Mouse (Mus musculus): ENCODE measurements around the gene Oscar.
A peak's percentile ranks its signal among the peaks of the same experiment; 100 is the strongest.
"Not testable (repeated sequence)": the region's sequence is repeated elsewhere in the genome, so short reads cannot be mapped to it uniquely, and the experiment has no call there.

Gene Oscar

DNA sequence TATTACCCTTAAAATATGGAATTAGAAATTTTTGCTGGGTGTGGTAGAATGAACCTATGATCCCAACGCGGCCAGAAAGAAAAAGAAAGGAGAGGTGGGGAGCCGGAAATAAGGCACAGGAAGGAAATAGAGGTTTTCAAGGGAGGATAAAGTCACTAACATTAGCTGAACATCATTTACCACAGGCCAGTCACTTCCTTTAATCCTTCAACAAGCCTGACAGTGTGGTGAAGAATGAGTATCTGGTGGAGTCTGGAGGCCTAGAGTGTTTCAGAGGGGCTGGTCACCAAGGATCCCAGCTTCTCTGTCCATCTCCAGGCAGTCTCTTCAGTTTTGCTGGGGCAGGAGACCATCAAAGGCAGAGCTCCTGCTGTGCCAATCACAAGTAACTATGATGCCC, 5.5 kb downstream of the Oscar start:
- DNase-seq (ENCODE audit: low read depth, low spot score), result no peak

DNA sequence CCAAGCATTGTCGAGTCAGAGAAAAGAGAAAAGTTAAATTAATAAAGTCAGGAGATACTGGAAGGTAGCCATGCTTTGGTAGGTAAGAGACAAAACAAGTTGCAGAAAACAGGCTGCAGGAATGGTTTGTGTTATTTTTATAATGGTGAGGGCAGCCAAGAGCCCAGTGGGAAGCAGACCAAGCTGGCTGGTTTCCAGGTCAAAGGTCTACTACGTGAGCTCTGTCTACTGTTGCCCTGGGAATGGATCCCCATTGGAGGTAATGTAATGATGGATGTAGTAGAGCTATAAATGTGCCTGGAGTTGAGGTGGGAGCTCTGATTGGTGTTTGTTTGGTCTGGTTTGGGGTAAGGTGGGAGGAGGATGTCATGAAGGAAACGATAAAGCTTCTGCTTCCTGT, 6.9 kb downstream of the Oscar start:
- DNase-seq (ENCODE audit: low read depth, low spot score), result peak; percentile 68

DNA sequence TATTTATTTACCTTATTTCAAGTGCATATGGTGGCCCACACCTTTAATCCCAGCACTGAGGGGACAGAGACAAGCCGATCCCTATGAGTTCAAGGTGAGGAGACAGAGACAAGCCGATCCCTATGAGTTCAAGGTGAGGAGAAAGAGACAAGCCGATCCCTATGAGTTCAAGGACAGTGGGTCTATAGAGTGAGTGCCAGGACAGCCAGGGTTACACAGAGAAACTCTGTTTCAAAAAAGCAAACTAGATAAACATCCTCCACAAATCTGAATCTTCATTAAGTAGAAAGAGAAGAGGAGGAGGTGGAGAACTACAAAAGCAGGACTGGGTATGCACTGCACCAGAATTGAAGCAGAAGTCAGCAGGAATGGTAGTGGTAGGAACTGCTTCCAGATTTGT, 7.3 kb downstream of the Oscar start:
- DNase-seq (ENCODE audit: low read depth, low spot score), result no peak

DNA sequence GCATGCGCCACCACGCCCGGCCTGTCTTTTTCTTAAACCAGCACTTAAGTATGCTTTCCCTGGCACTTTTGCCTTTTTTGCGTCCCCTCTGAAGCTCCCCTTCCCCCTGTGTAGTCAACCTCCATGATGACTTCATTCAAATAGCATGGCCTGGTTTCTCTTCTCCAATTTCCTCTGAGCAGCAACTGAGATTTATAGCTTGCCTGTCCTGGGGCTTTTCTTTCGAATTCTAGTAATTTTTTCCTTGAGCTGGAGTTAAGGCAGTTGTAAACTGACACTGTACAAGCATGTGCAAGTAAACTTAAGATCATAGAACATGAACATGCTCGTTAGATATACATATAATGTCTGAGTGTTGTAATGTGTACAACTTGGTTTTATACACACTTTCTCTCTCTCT, 8.6 kb downstream of the Oscar start:
- no peak for DNase-seq (ENCODE audit: low read depth, low spot score)

DNA sequence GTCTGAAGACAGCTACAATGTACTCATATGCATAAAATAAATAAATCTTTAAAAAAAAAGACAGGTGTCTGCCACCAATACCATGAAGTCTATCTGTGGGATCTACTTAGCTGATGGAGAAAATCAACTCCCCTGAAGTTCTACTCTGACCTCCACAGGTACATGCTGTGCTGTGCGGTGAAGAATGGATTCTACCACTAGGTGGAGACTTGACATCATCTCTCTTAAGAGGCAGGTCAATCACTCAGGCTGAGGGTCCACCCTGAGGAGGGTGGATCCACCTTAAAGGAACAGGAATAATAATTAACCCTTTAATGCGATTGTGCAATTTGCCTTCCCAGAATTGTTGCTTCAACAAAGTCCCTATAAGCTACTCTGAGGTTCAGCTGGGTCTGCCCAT, 9.2 kb downstream of the Oscar start:
- DNase-seq (ENCODE audit: low read depth, low spot score), result no peak

DNA sequence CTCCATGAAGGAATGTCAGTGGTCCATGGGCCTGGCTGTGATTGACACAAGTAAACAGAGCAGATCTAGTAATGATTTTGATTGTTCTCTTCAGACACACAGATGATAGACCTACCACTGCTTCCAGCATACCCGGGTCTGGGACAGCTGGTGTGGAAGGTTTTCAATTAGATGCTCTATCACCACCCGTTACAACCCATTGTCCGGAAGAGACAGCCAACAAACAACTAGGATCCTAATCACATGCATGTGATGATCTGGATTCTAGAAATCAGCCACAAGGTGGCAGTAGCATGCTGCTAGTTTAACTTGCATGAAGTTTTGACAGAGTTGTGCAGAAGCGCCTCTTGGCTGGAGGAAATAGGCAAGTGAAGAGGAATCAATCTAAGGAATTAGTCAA, 14.8 kb downstream of the Oscar start:
- peak; percentile 44 for DNase-seq (ENCODE audit: low read depth, low spot score)

DNA sequence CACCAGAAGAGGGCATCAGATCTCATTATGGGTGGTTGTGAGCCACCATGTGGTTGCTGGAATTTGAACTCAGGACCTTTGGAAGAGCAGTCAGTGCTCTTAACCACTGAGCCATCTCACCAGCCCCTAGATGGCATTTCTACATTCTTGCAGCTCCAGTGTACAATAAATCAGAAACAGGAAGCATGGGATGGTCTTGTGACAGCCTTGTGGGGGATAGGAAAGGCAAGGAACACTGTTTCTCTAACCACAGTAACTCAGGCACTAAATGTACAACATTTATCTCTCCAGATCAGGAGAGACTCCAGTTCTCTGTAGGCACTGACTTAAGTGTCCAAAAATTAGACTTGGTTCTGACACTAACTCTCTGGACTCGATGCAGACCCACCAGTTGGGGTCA, 18.2 kb downstream of the Oscar start:
- DNase-seq (ENCODE audit: low read depth, low spot score), result not testable (repeated sequence)

DNA sequence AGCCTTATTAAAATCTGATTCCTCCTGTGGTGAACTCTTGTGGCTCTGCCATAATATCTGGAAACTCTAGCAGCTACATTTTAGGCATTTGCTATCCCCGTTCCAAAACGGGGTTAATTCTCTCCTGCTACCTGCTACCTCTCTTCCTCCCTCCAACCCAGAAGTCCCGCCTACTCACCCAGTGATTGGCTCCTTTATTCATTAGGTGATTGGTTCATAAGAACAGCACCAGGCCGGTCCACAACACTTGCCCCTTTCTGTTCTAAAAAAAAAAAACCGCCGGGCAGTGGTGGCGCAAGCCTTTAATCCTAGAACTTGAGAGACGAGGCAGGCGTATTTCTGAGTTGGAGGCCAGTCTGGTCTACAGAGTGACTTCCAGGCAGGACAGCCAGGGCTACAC, 20.8 kb downstream of the Oscar start:
- no peak for DNase-seq (ENCODE audit: low read depth, low spot score)

DNA sequence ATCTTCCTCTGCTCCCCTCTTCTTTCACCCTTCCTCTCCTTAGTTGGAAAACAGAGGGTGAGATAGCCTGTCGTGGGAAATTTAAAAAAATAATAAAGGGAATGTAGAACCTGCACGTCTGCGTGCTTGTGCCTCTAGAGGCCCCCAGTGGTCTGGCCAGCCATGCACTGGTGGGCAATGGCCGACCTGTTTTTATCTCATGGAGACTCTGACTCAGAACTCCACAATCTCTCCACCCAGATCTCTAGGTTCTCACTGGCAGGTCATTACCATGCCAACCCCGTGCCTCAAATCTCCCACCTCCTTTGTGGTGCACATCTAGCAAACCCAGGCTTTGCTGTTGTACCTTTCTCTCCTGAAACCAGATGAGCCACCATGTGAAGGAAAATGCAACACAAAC, 21.3 kb downstream of the Oscar start:
- DNase-seq (ENCODE audit: low read depth, low spot score), result no peak

DNA sequence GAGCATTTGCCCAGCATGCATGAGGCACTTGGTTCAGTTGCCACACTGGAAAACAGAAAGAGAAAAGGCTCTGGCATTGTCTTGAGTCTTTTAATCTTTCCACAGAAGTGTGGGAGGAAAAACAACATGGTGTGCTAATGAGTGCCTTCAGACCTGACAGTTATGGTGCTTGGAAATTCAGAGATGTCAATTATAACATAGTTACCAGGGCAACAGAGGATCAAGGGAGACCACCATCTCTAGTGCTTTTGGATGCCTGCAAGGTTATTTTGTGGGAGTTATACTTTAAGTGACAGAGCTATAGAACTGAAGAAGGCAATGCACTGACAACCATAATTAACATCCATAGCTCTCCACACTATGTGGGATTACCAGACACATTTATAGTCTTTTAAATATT, 22.1 kb downstream of the Oscar start:
- DNase-seq (ENCODE audit: low read depth, low spot score), result no peak

DNA sequence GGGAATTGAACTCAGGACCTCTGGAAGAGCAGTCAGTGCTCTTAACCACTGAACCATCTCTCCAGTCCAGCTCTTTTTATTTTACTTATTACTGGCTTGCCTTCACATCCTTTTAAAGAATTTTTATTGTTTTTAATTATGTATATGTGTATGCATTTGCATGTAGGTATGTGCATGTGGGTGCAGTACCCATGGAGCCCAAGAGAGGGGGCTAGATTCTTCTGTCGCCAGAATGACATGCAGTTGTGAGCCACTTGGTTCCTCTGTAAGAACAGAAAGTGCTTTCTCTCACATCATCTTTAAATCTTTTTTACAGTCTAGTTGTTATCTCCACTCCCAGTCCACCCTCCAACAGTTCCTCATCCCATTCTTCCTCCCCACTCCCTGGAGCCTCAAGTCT, 24.4 kb downstream of the Oscar start:
- no peak for DNase-seq (ENCODE audit: low read depth, low spot score)

DNA sequence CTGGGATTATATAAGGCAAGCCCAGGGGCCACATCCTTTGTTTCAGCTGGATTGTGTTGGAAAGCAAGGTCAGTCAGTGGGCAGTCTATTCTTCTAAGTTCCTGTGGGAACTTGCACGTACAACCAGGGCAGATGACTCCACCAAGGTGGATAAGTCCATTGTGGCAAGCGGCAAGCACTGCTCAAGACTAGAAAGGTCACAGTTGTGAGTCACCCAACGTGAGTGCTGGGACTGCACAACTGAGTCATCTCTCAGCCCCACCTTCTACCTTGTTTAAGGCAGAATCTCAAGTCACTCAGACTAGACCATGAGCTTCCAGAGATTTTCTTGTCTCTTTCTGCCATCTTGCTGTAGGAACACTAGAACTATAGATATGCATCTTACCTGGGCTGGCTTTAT, 25.4 kb downstream of the Oscar start:
- no peak for DNase-seq (ENCODE audit: low read depth, low spot score)

DNA sequence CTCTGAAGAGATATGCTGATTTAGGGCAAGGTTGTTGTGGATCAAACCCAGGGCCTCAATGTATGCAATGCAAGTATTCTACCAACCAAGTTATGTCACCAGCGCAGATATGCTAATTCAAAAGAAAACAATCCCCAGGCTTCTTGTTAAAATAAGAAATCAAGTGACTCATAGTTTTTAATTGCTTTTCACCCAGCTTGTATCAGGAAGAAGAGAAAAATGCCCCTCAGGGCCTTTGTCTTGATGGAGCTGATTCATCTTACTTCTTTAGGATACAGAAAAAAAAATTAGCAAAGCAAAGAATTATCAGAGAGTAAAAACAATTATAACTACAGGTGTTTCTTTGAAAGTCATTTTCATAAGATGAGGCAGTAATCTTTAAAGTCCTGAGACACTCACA, 28.7 kb downstream of the Oscar start:
- DNase-seq (ENCODE audit: low read depth, low spot score), result no peak

DNA sequence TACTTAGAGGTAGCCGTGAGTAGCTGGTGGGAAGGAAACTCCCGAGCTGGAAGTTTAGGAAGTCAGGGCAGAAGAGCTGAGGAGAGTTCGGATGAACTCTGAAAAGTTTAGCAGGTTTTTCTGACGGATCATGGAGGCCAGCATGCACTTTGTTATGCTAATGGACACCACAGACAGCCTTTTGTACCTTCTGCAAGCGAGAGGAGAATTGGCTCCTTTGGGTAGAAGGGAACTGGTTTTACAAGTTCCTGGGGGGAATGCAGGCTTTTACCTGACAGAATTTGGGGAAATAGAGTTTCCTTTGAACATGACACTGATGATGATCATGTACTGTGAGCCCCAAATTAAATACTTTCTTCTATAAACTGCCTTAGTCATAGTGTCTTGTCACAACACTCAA, 29.7 kb downstream of the Oscar start:
- no peak for DNase-seq (ENCODE audit: low read depth, low spot score)

DNA sequence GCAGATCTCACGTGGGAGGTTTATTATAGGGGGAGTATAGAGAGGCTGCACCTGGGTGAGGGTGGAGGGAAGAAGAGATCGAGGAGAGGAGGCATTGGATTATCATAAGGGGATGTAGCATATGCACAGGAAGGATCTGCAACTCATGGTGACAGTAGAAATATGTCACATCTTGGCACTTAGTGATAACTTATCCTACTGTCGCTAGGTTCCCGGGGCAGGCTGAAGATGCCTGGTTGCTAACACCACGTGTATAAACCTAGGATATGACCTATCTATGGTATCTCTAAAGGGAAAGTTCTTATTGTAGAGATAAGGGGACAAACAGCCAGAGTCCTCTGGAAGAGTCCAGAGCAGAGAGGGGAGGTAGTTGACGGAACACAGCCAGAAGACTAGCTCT, 30.2 kb downstream of the Oscar start:
- no peak for DNase-seq (ENCODE audit: low read depth, low spot score)

DNA sequence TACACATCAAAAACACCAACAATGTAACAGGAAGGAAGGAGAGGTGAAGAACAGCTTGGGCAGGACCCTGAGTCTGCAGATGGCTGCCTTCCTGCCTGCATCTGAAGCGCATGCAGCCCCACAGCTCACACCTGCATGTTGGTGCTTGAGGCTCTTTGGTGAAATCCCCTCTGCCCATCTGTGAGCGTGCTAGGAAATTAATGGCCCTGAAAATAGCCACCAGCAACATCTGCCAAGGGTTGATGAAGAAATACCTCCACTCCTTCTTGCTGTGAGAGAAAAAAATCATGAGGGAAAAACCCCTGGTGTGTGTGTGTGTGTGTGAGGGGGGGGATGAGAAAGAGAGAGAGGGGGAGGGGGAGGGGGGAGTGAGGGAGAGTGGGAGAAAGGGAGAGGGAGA, 35.9 kb downstream of the Oscar start:
- no peak for DNase-seq (ENCODE audit: low read depth, low spot score)

DNA sequence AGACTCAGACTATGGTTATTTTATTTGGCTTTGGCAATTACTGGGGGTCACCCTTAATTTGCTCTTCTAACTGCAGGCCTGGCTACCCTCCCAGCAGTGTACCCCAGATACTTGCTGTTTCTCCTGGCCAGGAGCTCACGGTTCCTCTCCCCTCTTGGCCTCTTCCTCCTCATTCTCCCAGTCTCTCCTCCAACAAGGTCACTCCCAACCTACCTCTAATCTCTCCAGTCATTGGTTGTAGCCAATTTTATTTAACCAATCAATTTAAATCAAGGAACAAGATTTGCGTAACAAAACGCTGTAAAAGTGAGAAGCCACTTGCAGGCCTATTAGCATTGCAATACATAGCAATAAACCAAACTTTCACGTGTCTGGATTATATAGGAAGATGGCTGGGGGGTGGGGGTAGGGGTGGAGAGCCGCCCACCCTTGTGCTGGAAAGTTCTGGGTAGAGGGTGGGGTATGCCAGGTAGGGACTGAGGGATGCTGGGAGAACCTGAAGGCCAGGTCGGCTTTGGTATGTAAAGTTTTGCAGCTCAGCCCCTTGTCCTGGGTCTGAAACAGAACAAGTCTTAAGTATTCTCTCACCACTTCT, 36.9 kb downstream of the Oscar start:
- DNase-seq (ENCODE audit: low read depth, low spot score), result no peak

DNA sequence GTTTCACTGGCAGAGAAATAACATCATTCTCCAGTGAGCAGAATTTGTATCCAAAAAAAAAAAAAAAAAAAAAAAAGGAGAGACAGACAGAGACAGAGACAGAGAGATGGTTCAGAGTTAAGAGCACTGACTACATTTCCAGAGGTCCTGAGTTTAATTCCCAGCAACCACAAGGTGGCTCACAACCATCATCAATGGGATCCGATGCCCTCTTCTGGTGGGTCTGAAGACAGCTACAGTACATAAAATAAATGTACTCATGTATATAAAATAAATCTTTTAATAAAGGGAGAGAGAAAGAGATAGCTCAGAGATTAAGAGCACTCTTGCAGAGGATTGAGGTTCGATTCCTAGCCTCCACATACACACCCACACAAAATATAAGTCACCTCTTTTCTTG, 37.8 kb downstream of the Oscar start:
- DNase-seq (ENCODE audit: low read depth, low spot score), result no peak

DNA sequence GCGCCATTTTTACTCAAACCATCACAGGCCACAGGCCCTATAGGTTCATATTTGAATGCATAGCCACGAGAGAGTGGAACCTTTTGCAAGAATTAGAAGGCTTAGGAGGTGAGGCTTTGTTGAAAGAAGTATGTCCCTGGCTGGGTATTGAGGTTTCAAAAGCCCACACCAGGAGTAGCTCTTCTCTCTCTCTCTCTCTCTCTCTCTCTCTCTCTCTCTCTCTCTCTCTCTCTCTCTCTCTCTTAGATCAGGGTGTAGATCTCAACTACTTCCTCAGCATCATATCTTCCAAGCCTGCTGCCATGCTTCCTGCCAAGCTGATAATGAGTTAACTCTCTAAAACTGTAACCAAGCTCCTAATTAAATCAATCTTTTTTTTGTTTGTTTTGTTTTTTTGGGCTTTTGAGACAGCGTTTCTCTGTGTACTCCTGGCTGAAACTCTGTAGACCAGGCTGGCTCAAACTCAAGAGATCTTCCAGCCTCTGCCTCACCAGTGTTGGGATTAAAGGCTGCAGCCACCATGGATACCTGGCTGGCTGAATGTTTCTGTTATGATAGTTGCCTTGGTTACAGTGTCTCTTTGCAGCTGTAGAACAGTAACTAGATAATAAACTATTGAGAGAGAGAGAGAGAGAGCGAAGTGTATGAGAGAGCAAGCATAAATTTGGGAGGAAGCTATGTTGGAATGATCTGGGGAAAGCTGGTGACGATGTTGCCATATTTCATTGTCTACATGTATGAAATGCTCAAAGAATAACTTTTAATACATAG, 39.4 kb downstream of the Oscar start:
- DNase-seq (ENCODE audit: low read depth, low spot score), result no peak

DNA sequence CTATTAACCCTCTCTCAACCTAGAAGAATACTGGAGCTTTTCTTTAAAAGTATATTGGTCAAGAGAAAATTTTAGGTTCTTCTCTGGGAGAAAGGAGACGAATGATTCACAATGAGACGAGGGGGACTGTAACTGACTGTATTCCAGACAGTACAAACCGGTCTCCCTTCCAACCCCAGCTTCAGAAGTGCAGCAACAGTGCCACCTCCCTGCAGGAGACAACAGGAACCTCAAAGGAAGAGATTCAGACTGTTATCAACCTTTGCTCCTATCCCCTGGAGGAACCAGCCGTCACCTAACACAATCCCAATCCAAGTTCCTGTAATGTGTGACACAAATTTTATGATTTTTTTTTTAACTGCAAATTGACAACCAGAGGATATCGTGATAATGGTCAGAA, 41.7 kb downstream of the Oscar start:
- DNase-seq (ENCODE audit: low read depth, low spot score), result no peak

DNA sequence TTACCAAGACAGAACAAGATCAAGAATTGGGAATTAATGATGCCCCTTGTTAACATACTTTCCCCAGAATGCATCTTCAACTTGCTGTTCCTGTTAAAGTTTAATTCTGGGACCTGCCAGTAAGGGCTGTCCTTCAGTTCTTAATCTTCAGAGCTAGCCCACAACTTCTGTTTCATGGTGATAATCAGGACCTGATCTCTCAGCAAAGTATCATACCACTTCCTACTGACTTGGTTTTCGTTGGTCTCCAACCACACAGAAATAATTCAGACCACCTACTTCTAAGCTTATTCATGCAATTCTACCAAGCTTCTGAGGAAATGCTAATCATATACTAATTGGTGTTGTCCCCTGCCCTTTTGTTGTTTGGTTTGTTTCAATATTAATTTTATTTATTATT, 44.1 kb downstream of the Oscar start:
- no peak for DNase-seq (ENCODE audit: low read depth, low spot score)

DNA sequence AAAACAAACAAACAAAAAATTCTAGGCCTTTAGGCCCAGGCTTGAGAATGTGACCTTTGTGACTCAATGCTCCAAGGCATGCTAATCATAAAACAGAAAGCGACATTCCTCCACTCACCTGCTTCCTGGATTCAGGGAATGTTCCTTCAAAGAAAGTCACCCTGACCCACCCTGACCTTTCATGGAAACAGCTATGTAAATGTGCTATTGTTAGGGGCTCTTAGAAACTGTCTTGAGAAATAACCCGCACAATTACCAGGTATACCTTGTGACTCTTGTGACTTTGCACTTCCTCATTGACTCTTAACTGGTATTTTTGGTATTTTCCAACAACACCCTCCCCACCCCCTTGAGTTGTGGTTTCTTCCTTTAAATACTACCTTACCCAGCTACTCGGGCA, 45.4 kb downstream of the Oscar start:
- DNase-seq (ENCODE audit: low read depth, low spot score), result not testable (repeated sequence)

DNA sequence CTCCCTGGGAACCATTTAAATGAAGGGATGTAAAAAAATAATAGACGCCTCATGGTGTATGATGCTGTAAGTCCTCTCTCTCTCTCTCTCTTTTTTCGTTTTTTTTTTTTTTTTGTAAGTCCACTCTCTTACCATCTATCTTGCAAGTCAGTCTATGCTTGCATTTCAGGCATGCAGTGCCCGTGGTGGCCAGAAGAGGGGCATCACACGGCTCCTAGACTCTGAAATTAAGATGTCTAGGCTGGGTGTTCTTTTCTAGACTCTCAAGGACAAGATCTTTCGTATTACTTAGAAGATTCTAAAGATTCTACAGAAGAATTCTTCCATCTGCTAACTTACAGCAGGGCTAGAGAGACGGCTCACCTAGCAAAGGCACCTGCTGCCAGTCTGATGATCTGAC, 46.2 kb downstream of the Oscar start:
- DNase-seq (ENCODE audit: low read depth, low spot score), result no peak

DNA sequence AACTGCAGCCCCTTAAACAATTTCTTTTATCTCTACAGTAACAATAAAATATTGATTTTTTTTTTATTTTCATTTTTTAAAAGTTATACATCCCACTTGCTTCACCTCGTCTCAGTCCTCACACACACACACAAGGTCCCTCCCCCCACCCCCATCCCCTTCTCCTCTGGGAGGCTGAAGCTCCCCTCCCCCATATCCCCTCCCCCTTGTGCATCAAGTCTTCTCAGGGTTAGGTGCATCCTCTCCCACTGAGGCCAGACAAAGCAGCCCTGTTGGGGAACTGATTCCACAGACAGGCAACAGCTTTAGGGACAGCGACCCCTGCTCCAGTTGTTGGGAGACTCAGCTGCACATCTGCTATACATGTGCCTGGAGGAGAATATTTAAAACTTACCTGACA, 48.6 kb downstream of the Oscar start:
- no peak for DNase-seq (ENCODE audit: low read depth, low spot score)

Measured in skeletal muscle tissue, adult 2 months (tissue).